Mouse (Mus musculus): Measurements from ENCODE around the gene BC053393.
A peak's percentile ranks its signal among the peaks of the same experiment; 100 is the strongest.
"Not testable (repeated sequence)": the region's sequence is repeated elsewhere in the genome, so short reads cannot be mapped to it uniquely, and the experiment has no call there.

BC053393 gene

GRCm38 (mm10) chr11:46571327-46571726 lies at the start of gene BC053393:
BC053393 (plus strand) TSS chr11:46571536.
- DNase-seq (ENCODE audit: extremely low spot score, low read depth, low spot score): no peak

DNA sequence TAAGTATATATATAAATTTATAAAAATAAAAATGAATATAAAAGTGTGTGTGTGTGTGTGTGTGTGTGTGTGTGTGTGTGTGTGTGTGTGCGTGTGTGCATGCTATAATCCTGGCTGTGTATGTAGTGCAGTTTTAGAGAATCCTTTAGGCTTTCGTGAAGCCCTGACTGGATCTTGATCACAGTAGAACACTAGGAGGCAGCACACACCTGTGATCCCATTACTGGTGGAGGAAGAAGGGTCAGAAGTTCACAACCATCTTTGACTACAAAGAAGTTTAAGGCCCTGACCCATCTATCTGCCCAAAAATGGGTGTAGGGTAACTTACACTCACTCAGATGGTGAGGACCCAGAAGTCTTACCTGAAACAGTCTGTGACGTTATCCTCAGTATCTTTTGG lies 48.6 kb upstream of the BC053393 start:
- no peak for DNase-seq (ENCODE audit: extremely low spot score, low read depth, low spot score)

GRCm38 (mm10) chr11:46523912-46524311 lies 47.4 kb upstream of the BC053393 start, which contains the start of gene Gm12169:
Gm12169 (plus strand) TSS chr11:46524212.
- DNase-seq (ENCODE audit: extremely low spot score, low read depth, low spot score): no peak

DNA sequence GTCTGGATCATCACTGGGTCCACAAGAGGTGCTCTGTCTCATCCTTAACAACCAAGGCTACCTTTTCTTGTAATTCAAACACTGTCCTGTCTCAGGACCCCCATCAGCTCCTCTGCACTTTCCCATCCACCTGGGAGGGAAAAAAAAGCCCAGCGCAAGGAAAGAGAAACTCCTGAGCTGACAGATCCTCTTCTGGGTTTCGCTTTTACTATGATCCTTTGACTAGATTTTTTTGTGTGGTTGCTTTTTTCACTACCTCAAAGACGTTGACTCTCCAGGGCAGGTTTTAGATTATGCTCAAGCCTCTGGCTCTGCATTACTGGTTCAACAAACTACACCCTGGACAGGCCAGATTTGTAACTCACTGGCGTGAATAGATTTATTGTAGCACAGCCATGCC lies 41.2 kb upstream of the BC053393 start:
- DNase-seq (ENCODE audit: extremely low spot score, low read depth, low spot score): no peak

DNA sequence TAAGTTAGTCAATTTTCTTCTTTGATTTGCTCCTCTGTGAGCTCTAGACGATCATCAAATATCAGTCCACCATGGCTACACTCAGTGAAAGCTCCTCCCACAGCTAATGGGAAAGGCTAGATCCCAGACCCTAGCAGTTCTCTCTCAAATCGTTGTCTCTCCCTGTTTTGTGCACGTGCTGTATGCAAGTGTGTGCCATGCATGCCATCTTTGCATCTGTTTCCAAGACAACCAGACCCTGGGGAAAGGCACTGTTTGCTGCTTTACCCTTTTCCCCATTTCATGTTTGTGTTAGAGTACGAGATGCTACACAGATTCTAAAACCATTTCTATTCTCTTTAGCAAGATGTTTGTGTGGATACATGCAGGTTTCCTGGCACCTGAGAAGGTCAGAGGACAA lies 34.4 kb upstream of the BC053393 start:
- no peak for DNase-seq (ENCODE audit: extremely low spot score, low read depth, low spot score)

GRCm38 (mm10) chr11:46543530-46543929 lies 27.8 kb upstream of the BC053393 start:
- DNase-seq (ENCODE audit: extremely low spot score, low read depth, low spot score): no peak

DNA sequence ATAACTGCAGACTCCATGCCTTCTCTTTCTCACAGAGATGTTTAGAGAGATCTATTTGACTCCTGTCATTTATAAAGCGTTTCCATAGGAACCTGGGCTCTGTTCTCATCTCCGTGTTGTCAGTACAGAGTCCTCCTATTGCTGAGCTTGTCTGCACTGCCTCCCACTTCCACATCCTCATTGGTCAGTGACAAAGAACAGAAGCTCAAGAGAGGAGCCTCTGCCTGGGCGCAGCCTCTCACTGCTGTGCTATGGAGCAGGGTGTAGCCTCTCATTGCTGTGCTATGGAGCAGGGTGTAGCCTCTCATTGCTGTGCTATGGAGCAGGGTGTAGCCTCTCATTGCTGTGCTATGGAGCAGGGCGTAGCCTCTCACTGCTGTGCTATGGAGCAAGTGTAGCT lies 21.6 kb upstream of the BC053393 start:
- no peak for DNase-seq (ENCODE audit: extremely low spot score, low read depth, low spot score)

- DNase-seq (ENCODE audit: extremely low spot score, low read depth, low spot score): no peak
Measured at GRCm38 (mm10) chr11:46552741-46553140, 18.6 kb upstream of the BC053393 start.

- DNase-seq (ENCODE audit: extremely low spot score, low read depth, low spot score): no peak
Measured at GRCm38 (mm10) chr11:46561096-46561495, 10.2 kb upstream of the BC053393 start.

DNA sequence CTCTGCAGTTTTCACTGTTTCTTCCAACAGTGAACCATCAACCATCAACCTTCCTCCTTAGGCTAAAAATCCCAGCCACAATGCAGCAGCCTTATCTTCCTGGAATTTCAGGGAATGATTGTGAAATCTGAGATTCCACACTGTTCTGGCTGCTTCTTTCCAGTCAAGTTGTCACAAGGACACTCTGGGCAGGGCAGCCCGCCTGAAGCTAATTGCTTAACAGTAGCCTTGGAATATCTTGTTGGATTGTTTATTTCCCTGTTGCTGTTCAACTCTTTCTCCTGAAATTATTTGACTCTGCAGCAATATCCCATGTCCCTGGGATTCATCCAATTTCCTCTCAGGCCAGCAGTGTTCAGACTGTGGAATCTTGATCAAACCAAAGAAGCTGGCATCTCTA lies 6.7 kb upstream of the BC053393 start:
- DNase-seq (ENCODE audit: extremely low spot score, low read depth, low spot score): no peak

DNA sequence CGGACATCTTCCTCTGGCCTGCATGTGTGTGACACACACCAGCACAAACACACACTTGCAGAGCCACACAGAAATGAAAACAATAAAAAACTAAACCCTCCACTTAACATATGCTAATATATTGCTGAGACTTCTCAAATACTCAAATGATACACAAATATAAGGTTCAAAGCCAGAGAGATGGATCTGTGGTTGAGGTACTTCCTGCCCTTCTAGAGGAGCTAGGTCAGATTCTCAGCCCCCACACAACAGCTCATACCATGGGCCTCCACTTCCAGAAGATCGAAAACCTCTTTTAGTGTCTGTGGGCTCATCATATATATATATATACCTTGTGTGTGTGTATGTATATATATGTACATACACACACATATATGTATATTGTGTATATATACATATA lies 5.4 kb upstream of the BC053393 start:
- DNase-seq (ENCODE audit: extremely low spot score, low read depth, low spot score): no peak

- no peak for DNase-seq (ENCODE audit: extremely low spot score, low read depth, low spot score)
Measured at GRCm38 (mm10) chr11:46569107-46569506, 2.2 kb upstream of the BC053393 start.

- DNase-seq (ENCODE audit: extremely low spot score, low read depth, low spot score): no peak
Measured at GRCm38 (mm10) chr11:46578771-46579281, 7.5 kb downstream of the BC053393 start.

GRCm38 (mm10) chr11:46580428-46580827 lies 9.1 kb downstream of the BC053393 start:
- no peak for DNase-seq (ENCODE audit: extremely low spot score, low read depth, low spot score)

GRCm38 (mm10) chr11:46582741-46583140 lies 11.4 kb downstream of the BC053393 start:
- DNase-seq (ENCODE audit: extremely low spot score, low read depth, low spot score): no peak

DNA sequence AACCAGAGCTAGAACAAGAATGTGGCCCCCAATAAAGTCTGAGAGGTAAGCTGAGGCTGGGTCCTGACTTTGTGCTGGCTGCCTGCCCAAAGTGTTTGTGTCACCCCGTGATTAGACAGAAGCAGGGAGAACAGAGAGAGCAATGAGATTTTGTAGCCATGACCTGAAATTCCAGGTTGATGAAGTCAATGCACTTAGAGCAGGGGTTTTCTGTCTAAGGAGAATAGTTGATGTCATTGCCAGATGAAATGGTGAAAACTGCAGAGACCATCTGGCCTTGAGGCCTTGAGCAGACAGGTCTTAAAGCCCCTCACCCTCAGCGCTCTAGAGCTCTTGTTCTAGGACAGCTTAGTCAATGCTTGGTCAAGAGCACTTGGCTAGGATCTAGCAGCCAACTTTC lies 21.1 kb downstream of the BC053393 start:
- no peak for DNase-seq (ENCODE audit: extremely low spot score, low read depth, low spot score)

DNA sequence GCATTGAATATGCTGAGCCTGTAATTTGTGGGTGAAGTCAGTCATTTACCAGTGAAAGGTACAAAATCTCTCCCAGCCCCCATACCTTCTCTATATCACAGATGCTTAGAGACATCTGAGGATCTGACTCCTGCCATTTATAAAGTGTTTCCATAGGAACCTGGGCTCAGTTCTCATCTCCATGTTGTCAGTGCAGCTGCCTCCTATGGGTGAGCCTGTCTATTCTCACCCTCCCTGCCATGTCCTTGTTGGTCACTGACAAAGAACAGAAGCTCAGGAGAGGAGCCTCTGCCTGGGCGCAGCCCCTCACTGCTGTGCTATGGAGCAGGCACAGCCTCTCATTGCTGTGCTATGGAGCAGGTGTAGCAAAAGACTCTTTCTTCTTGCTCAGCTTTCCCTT lies 48.6 kb downstream of the BC053393 start:
- DNase-seq (ENCODE audit: extremely low spot score, low read depth, low spot score): no peak

DNA sequence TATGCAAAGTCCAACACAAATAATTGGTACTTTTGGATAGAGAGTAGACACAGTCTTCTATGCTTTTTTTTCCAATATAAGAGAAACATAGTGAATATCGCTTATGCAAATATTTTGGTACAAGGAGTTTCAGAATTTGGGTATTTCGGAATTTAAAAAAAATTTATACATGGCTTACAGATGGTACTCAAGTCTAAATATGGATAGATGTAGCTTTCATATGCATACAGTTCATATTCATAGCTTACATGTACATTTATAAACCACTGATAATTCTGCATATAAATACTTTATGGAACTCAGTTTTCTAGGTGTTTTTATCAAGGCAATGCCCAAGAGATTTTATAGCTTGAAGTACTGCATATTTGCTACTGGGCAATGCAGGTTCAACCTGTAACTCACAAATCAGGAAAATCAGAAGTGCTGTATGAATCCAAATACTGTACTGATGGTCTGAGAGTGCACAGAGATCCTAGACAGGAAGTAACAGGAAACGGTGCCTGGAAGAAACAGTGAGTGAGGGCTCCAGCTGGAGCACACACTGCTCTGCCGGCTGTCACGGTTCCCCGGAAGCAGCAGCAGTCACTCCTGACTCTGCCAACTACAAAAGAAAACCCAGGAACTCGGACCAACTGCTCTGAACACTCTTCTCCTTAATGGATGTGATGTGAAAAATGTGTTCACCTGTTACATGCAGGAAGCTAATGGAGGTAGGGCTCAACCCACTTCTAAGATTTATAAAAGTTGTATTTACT lies 49.3 kb downstream of the BC053393 start:
- DNase-seq (ENCODE audit: extremely low spot score, low read depth, low spot score): no peak

- DNase-seq (ENCODE audit: extremely low spot score, low read depth, low spot score): peak; percentile 49
Measured at GRCm38 (mm10) chr11:46629211-46629795, 58.0 kb downstream of the BC053393 start, which contains the start of gene Dppa1. Dppa1 (minus strand) TSS chr11:46629261.

- DNase-seq (ENCODE audit: extremely low spot score, low read depth, low spot score): no peak
Measured at GRCm38 (mm10) chr11:46631635-46632034, 60.3 kb downstream of the BC053393 start.

DNA sequence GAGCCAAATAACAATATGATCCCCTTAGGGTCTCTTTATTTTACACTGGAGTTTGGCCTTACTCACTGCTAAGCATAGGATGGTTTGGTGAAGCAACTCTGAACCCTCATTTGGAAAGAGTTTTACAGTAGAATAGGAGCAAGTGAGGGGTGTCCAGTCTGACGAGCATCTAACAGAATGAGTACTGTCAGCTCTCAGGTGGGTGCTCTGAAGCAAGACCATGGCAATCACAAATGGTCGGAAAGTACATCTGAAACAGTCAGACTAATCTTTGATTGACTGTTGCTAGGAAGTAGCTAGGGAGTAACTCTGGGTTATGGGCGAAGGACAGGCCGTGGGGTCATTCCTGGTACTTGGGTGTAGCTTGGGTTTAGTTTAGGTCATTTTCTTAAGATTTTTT lies 64.2 kb downstream of the BC053393 start:
- DNase-seq (ENCODE audit: extremely low spot score, low read depth, low spot score): not testable (repeated sequence)

DNA sequence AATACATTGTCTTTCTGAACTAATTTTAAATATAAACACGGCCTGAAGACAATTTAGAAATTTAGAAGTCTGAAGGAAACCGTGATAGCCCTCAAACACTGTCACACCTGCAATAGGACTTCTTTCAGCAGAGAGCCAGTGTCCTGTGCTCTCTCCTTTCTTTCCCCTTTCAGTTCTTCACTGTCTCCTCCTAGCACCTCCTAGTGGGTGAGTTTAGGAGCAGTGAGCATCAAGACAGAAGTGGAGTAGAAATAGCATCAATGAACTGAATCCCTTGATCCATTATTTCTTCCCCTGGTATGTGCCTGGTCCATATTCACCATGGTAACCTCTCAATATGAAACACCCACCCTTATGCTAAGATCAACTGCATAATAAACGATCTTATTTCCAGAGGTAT lies 65.2 kb downstream of the BC053393 start:
- no peak for DNase-seq (ENCODE audit: extremely low spot score, low read depth, low spot score)
